Mouse (Mus musculus): ENCODE results near the gene Rbak.
"Not testable (repeated sequence)": the region's sequence is repeated elsewhere in the genome, so short reads cannot be mapped to it uniquely, and the experiment has no call there.

Gene Rbak

GRCm38 (mm10) chr5:143180255-143181076 lies at the start of gene Rbak, which contains the start of gene Spdye4b:
TSS of gene Rbak (minus strand) at chr5:143180775.
TSS of gene Spdye4b (plus strand) at chr5:143181017.
- DNase-seq (ENCODE audit: low spot score) = peak; percentile 99

- no peak for DNase-seq (ENCODE audit: low spot score)
These were observed 46.2 kb upstream of the Rbak start, which contains the start of gene Spdye4a for GRCm38 (mm10) chr5:143226790-143227189. TSS of gene Spdye4a (minus strand) at chr5:143226890.

GRCm38 (mm10) chr5:143222287-143222686 lies 41.7 kb upstream of the Rbak start:
- no peak for DNase-seq (ENCODE audit: low spot score)

GRCm38 (mm10) chr5:143220996-143221395 lies 40.4 kb upstream of the Rbak start:
- DNase-seq (ENCODE audit: low spot score) = no peak

GRCm38 (mm10) chr5:143213832-143214231 lies 33.3 kb upstream of the Rbak start:
- DNase-seq (ENCODE audit: low spot score) = no peak

GRCm38 (mm10) chr5:143205015-143205414 lies 24.4 kb upstream of the Rbak start:
- DNase-seq (ENCODE audit: low spot score) = no peak

- DNase-seq (ENCODE audit: low spot score) = no peak
These were observed 15.9 kb upstream of the Rbak start for GRCm38 (mm10) chr5:143196506-143196905.

GRCm38 (mm10) chr5:143195166-143195565 lies 14.6 kb upstream of the Rbak start:
- no peak for DNase-seq (ENCODE audit: low spot score)

GRCm38 (mm10) chr5:143194747-143195146 lies 14.2 kb upstream of the Rbak start:
- DNase-seq (ENCODE audit: low spot score) = not testable (repeated sequence)

- DNase-seq (ENCODE audit: low spot score) = no peak
These were observed 12.2 kb upstream of the Rbak start for GRCm38 (mm10) chr5:143192806-143193205.

GRCm38 (mm10) chr5:143188014-143188413 lies 7.4 kb upstream of the Rbak start:
- DNase-seq (ENCODE audit: low spot score) = not testable (repeated sequence)

GRCm38 (mm10) chr5:143179179-143179578 lies 1.4 kb downstream of the Rbak start:
- DNase-seq (ENCODE audit: low spot score) = peak; percentile 49

- DNase-seq (ENCODE audit: low spot score) = no peak
These were observed 2.9 kb downstream of the Rbak start for GRCm38 (mm10) chr5:143177541-143178200.

- DNase-seq (ENCODE audit: low spot score) = no peak
These were observed 4.6 kb downstream of the Rbak start for GRCm38 (mm10) chr5:143175970-143176369.

GRCm38 (mm10) chr5:143165508-143166070 lies 15.0 kb downstream of the Rbak start:
- no peak for DNase-seq (ENCODE audit: low spot score)

- DNase-seq (ENCODE audit: low spot score) = no peak
These were observed 25.0 kb downstream of the Rbak start for GRCm38 (mm10) chr5:143155534-143155933.

GRCm38 (mm10) chr5:143153756-143154155 lies 26.8 kb downstream of the Rbak start:
- DNase-seq (ENCODE audit: low spot score) = no peak

- no peak for DNase-seq (ENCODE audit: low spot score)
These were observed 30.5 kb downstream of the Rbak start for GRCm38 (mm10) chr5:143150044-143150443.

GRCm38 (mm10) chr5:143149536-143149935 lies 31.0 kb downstream of the Rbak start:
- no peak for DNase-seq (ENCODE audit: low spot score)

- no peak for DNase-seq (ENCODE audit: low spot score)
These were observed 31.9 kb downstream of the Rbak start for GRCm38 (mm10) chr5:143148661-143149060.

- DNase-seq (ENCODE audit: low spot score) = no peak
These were observed 33.1 kb downstream of the Rbak start, which contains the start of gene Olfr718-ps1 for GRCm38 (mm10) chr5:143147481-143147880. TSS of gene Olfr718-ps1 (minus strand) at chr5:143147581.

GRCm38 (mm10) chr5:143137580-143137979 lies 43.0 kb downstream of the Rbak start:
- DNase-seq (ENCODE audit: low spot score) = no peak

- no peak for DNase-seq (ENCODE audit: low spot score)
These were observed 45.5 kb downstream of the Rbak start for GRCm38 (mm10) chr5:143135042-143135441.

Measured in adipocyte (in vitro differentiated cells).